Mouse (Mus musculus) brain, embryonic 14.5 days (tissue): ENCODE results near the gene Setd1b. TPM values are rescaled to one million over a fixed set of nuclear protein-coding genes. Genes with fewer than 3 reads are reported as not detected.

Source experiments
- DNase-seq: peaks from one replicate; pipeline ENCODE4 v3.0.0-alpha.2; 2011; ENCODE audit warnings: low read depth
- CTCF ChIP-seq: fragments of 200-500 bp; IDR thresholded peaks from 2 replicates; pipeline ENCODE4 v1.5.1; 2012; ENCODE audit warnings: inconsistent platforms, mild to moderate bottlenecking, moderate library complexity, borderline replicate concordance; ENCODE audit not compliant: insufficient read depth, insufficient read length; ENCODE audit errors: extremely low read depth
- POLR2A ChIP-seq: fragments of 200-500 bp; IDR thresholded peaks from 2 replicates; pipeline ENCODE4 v1.6.1; 2012; ENCODE audit warnings: mild to moderate bottlenecking, inconsistent platforms, borderline replicate concordance; ENCODE audit not compliant: poor library complexity, insufficient read depth, insufficient read length, severe bottlenecking; ENCODE audit errors: extremely low read depth
- polyA plus RNA-seq: library from polyadenylated mRNA; depleted of rRNA; stranded (reverse); fragments of >200 nt; gene quantifications from 2 replicates; pipeline ENCODE4 v1.2.3, GENCODE M21; 2012

The Setd1b gene
- polyA plus RNA-seq, 1 experiment = 21.0 TPM

DNA sequence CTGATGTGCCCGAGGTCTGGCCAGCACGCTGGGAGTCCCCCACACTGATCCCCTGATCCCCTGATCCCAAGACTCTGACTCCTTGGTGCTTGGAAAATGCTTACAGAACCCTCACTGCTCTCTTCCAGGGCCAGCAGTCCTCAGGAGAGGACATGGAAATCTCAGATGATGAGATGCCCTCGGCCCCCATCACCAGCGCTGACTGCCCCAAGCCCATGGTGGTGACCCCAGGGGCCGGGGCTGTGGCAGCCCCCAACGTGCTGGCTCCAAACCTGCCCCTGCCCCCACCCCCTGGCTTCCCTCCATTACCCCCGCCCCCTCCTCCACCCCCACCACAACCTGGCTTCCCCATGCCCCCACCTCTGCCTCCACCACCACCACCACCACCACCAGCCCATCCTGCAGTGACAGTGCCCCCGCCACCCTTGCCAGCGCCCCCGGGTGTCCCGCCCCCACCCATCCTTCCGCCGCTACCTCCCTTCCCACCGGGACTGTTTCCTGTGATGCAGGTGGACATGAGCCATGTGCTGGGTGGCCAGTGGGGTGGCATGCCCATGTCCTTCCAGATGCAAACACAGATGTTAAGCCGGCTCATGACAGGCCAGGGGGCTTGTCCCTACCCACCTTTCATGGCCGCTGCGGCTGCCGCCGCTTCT, 9.8 kb downstream of the Setd1b start:
- no peak for DNase-seq
- TF ChIP-seq POLR2A (no peak), CTCF (no peak)

DNA sequence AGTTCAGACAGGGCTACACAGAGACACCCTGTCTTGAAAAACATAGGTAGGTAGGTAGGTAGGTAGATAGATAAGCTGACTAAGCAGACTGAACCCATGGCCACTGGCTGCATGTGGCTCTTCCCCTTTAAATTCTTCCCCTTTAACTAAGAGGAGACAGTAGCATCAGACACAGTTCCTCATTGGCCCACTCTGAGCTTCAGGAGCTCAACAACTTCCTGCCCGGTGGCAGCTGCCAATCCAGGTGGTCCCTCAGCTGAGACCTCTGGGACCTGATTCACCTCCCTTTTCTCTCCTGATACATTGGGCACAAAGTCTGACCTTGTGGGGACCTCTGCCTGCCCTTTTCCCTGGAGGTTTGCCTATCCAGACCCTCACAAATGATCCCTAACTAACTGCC, 10.9 kb downstream of the Setd1b start:
- TF ChIP-seq CTCF (no peak), POLR2A (no peak)
- DNase-seq = no peak

- TF ChIP-seq POLR2A = no peak
- TF ChIP-seq CTCF = peak; percentile 79
- DNase-seq = peak; percentile 87
These were observed 13.4 kb downstream of the Setd1b start for GRCm38 (mm10) chr5:123155425-123155824.

- peak; percentile 56 for TF ChIP-seq CTCF
- no peak for TF ChIP-seq POLR2A
- DNase-seq = no peak
These were observed 14.8 kb downstream of the Setd1b start for GRCm38 (mm10) chr5:123156763-123157162.

- DNase-seq = no peak
- no peak for TF ChIP-seq POLR2A
- no peak for TF ChIP-seq CTCF
These were observed 16.0 kb downstream of the Setd1b start for GRCm38 (mm10) chr5:123157972-123158371.

- DNase-seq = no peak
- TF ChIP-seq POLR2A = no peak
- no peak for TF ChIP-seq CTCF
These were observed 17.5 kb downstream of the Setd1b start for GRCm38 (mm10) chr5:123159446-123159845.

- DNase-seq = no peak
- TF ChIP-seq CTCF (no peak), POLR2A (no peak)
These were observed 17.9 kb downstream of the Setd1b start for GRCm38 (mm10) chr5:123159866-123160265.

- DNase-seq = no peak
- no peak for TF ChIP-seq CTCF
- TF ChIP-seq POLR2A = no peak
These were observed 18.3 kb downstream of the Setd1b start for GRCm38 (mm10) chr5:123160341-123160740.

DNA sequence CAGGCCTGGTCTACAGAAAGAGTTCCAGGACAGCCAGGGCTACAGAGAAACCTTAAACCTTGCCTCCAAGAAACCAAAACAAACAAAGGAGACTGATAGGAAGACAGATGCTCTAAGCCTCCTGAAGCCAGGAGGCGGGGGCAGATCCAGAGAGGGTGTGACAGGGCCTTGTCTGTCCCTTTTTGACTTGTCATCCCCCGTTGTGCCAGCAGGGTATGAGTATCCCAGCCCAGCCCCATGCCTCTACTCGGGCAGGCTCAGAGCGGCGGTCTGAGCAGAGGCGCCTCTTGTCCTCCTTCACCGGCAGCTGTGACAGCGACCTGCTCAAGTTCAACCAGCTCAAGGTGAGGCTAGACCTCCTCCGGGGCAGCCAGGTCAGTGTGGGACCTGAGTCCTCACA, 20.9 kb downstream of the Setd1b start:
- TF ChIP-seq CTCF (no peak), POLR2A (no peak)

GRCm38 (mm10) chr5:123166437-123166836, 24.4 kb downstream of the Setd1b start:
- TF ChIP-seq POLR2A (no peak), CTCF (no peak)
- no peak for DNase-seq

More for the DNA sequence above, 20.9 kb downstream of the Setd1b start:
- no peak for DNase-seq

- no peak for DNase-seq
- TF ChIP-seq POLR2A = no peak
- TF ChIP-seq CTCF = no peak
These were observed 25.6 kb downstream of the Setd1b start for GRCm38 (mm10) chr5:123167591-123167990.

DNA sequence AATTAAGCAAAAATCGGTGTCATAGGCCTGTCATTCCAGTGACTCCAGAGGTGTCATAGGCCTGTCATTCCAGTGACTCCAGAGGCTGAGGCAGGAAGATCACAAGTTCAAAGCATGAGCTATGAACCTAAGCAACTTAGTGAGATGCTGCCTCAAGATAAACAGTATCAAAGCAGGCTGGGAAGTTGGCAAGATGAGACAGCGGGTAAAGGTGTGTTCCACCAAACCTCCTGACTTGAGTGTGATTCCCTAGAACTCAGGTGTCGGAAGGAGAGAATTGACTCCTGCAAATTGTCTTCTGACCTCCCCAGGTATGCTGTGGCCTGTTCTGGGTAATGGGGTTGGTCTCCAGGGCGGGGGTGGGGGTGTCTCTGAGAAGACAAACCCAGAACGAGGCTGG, 27.3 kb downstream of the Setd1b start, which contains the start of gene Psmd9:
Gene Psmd9 (plus strand): TSS at position 130 of the 400 bp plus-strand sequence.
- DNase-seq = no peak
- TF ChIP-seq CTCF = no peak
- TF ChIP-seq POLR2A = no peak
